Mouse (Mus musculus): ENCODE measurements around the gene Eif4e2. TPM values are rescaled to one million over a fixed set of nuclear protein-coding genes. Genes with fewer than 3 reads are reported as not detected.

The Eif4e2 gene
- polyA plus RNA-seq, 1 experiment from 2014 or later, result 68.7 TPM

- Histone ChIP-seq H3K4me3 (ENCODE audit: low read depth, low read length) (no peak overlapping the region), H3K9me3 (ENCODE audit: control insufficient read depth, low read length) (no peaks in the 10 kb centered on the region), H3K27me3 (ENCODE audit: control insufficient read depth, insufficient read depth, low read length) (no peaks in the 10 kb centered on the region), H3K9ac (replicated peaks; ENCODE audit: low read depth, low read length) (no peak overlapping the region), H3K4me2 (ENCODE audit: low read depth, low read length) (no peak overlapping the region), H3K27ac (ENCODE audit: low read depth, low read length) (no peak overlapping the region), H3K4me1 (ENCODE audit: control insufficient read depth, insufficient read depth, low read length) (no peaks in the 10 kb centered on the region), H3K36me3 (ENCODE audit: control insufficient read depth, insufficient read depth, low read length) (no peaks in the 10 kb centered on the region)
- ATAC-seq (ENCODE audit: low read depth), result no peak
- 52% methylated on average over 1 of the region's 1 CpGs for WGBS
These were observed 31.7 kb downstream of the Eif4e2 start for GRCm38 (mm10) chr1:87245430-87245829.

GRCm38 (mm10) chr1:87245929-87246815 lies 32.5 kb downstream of the Eif4e2 start:
- H3K9me3 ChIP-seq (ENCODE audit: control insufficient read depth, low read length), result no peaks in the 10 kb centered on the region
- no peaks in the 10 kb centered on the region for H3K27me3 ChIP-seq (ENCODE audit: control insufficient read depth, insufficient read depth, low read length)
- H3K4me1 ChIP-seq (ENCODE audit: control insufficient read depth, insufficient read depth, low read length), result no peaks in the 10 kb centered on the region
- no peak overlapping the region for H3K4me3 ChIP-seq (ENCODE audit: low read depth, low read length)
- 25% methylated on average over 22 of the region's 22 CpGs for WGBS
- H3K4me2 ChIP-seq (ENCODE audit: low read depth, low read length), result peak overlapping the region; percentile 3; the same call in 1 of the 2 replicates
- no peaks in the 10 kb centered on the region for H3K36me3 ChIP-seq (ENCODE audit: control insufficient read depth, insufficient read depth, low read length)
- peak; percentile 93 for ATAC-seq (ENCODE audit: low read depth)
- H3K9ac ChIP-seq (replicated peaks; ENCODE audit: low read depth, low read length), result no peak overlapping the region
- no peak overlapping the region for H3K27ac ChIP-seq (ENCODE audit: low read depth, low read length)

DNA sequence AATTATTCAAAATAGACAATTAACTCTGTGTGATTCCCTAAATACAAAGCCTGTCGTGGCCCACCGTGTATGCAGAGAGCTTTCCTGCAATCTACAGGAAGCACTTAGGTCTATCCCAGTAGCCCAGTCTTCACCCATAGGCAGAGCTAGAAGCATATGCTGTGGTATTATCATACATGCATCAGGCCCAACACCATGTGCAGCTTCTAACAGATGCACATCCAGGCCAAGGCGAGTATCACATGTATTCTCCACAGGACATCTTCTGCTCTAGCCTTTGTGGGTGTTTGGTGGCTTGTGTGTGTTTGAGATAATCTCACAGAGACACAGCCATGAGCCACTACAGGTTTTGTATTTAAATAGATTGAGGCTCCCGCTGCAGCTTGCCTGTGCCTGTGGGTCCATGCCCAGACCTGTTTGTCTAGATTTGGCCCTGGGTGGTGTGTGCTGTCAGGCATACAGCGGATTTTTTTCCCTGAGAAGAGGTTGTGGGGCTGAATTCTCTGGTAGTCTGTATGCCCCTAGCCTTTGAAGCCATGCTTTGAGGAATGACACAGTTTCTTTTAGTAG lies 38.4 kb downstream of the Eif4e2 start:
- no peak overlapping the region for H3K4me2 ChIP-seq (ENCODE audit: low read depth, low read length)
- H3K4me1 ChIP-seq (ENCODE audit: control insufficient read depth, insufficient read depth, low read length), result no peaks in the 10 kb centered on the region
- no peak for ATAC-seq (ENCODE audit: low read depth)
- H3K9me3 ChIP-seq (ENCODE audit: control insufficient read depth, low read length), result no peaks in the 10 kb centered on the region
- no peak overlapping the region for H3K27ac ChIP-seq (ENCODE audit: low read depth, low read length)
- H3K4me3 ChIP-seq (ENCODE audit: low read depth, low read length), result no peak overlapping the region
- no peaks in the 10 kb centered on the region for H3K27me3 ChIP-seq (ENCODE audit: control insufficient read depth, insufficient read depth, low read length)
- H3K36me3 ChIP-seq (ENCODE audit: control insufficient read depth, insufficient read depth, low read length), result no peaks in the 10 kb centered on the region
- no peak overlapping the region for H3K9ac ChIP-seq (replicated peaks; ENCODE audit: low read depth, low read length)
- WGBS, result 59% methylated on average over 5 of the region's 5 CpGs

- ATAC-seq (ENCODE audit: low read depth), result no peak
- H3K4me2 ChIP-seq (ENCODE audit: low read depth, low read length), result no peak overlapping the region
- WGBS, result 54% methylated on average over 4 of the region's 4 CpGs
- no peak overlapping the region for H3K27ac ChIP-seq (ENCODE audit: low read depth, low read length)
- no peaks in the 10 kb centered on the region for H3K9me3 ChIP-seq (ENCODE audit: control insufficient read depth, low read length)
- no peaks in the 10 kb centered on the region for H3K4me1 ChIP-seq (ENCODE audit: control insufficient read depth, insufficient read depth, low read length)
- no peaks in the 10 kb centered on the region for H3K36me3 ChIP-seq (ENCODE audit: control insufficient read depth, insufficient read depth, low read length)
- no peak overlapping the region for H3K9ac ChIP-seq (replicated peaks; ENCODE audit: low read depth, low read length)
- H3K27me3 ChIP-seq (ENCODE audit: control insufficient read depth, insufficient read depth, low read length), result no peaks in the 10 kb centered on the region
- no peak overlapping the region for H3K4me3 ChIP-seq (ENCODE audit: low read depth, low read length)
These were observed 41.5 kb downstream of the Eif4e2 start for GRCm38 (mm10) chr1:87255173-87255572.

- no peaks in the 10 kb centered on the region; the same call in 1 of the 2 replicates for H3K27me3 ChIP-seq (ENCODE audit: control insufficient read depth, insufficient read depth, low read length)
- H3K36me3 ChIP-seq (ENCODE audit: control insufficient read depth, insufficient read depth, low read length), result no peaks in the 10 kb centered on the region
- H3K9me3 ChIP-seq (ENCODE audit: control insufficient read depth, low read length), result no peaks in the 10 kb centered on the region
- WGBS, result 7% methylated on average over 11 of the region's 11 CpGs
- H3K4me3 ChIP-seq (ENCODE audit: low read depth, low read length), result no peak overlapping the region
- ATAC-seq (ENCODE audit: low read depth), result no peak
- H3K4me2 ChIP-seq (ENCODE audit: low read depth, low read length), result no peak overlapping the region
- no peaks in the 10 kb centered on the region for H3K4me1 ChIP-seq (ENCODE audit: control insufficient read depth, insufficient read depth, low read length)
- H3K27ac ChIP-seq (ENCODE audit: low read depth, low read length), result no peak overlapping the region
- no peak overlapping the region for H3K9ac ChIP-seq (replicated peaks; ENCODE audit: low read depth, low read length)
These were observed 44.0 kb downstream of the Eif4e2 start for GRCm38 (mm10) chr1:87257691-87258090.

DNA sequence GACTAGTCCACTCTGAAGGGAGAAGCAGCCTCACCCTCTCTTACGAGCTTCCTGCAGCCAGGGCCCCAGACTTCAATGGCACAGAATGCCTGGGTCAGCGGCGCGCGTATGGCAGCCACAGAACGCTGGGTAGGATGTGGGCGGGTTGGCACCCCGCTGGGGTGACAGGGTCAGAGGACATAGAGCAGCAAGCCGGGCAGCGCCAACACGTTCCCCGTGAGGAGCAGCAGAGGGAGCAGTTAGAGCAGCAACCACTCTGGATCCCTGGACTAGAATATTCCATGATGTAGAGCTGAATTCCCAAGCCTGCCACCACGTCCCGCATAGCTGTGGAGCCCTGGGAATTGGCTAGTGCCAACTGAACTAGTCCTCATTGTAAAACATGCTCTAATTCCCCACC lies 44.8 kb downstream of the Eif4e2 start:
- no peaks in the 10 kb centered on the region for H3K9me3 ChIP-seq (ENCODE audit: control insufficient read depth, low read length)
- no peak overlapping the region for H3K4me3 ChIP-seq (ENCODE audit: low read depth, low read length)
- H3K27ac ChIP-seq (ENCODE audit: low read depth, low read length), result no peak overlapping the region
- H3K9ac ChIP-seq (replicated peaks; ENCODE audit: low read depth, low read length), result no peak overlapping the region
- no peaks in the 10 kb centered on the region for H3K36me3 ChIP-seq (ENCODE audit: control insufficient read depth, insufficient read depth, low read length)
- ATAC-seq (ENCODE audit: low read depth), result no peak
- no peak overlapping the region for H3K4me2 ChIP-seq (ENCODE audit: low read depth, low read length)
- H3K27me3 ChIP-seq (ENCODE audit: control insufficient read depth, insufficient read depth, low read length), result peaks cover 3% of the 10 kb centered on the region; the same call in 1 of the 2 replicates
- WGBS, result 11% methylated on average over 14 of the region's 14 CpGs
- H3K4me1 ChIP-seq (ENCODE audit: control insufficient read depth, insufficient read depth, low read length), result no peaks in the 10 kb centered on the region

DNA sequence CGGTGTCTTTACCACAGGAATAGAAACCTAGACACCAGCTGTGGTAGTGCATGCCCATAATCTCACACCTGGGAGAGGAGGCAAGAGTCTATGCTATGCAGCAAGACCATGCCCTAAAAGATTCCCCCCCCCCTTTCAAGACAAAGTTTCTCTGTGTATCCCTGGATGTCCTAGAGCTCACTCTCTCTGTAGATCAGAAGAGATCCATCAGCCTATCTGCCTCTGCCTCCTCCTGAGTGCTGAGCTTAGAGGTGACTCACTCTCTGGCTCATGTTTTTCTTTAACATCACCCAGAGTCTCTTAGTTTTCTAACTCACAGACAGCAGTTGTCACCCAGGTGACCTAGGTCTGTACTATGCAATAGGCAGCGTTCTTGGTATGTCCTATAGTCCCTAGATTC lies 45.6 kb downstream of the Eif4e2 start:
- no peak for ATAC-seq (ENCODE audit: low read depth)
- Histone ChIP-seq H3K4me1 (ENCODE audit: control insufficient read depth, insufficient read depth, low read length) (peaks cover 5% of the 10 kb centered on the region; the same call in 1 of the 2 replicates), H3K4me2 (ENCODE audit: low read depth, low read length) (no peak overlapping the region), H3K27me3 (ENCODE audit: control insufficient read depth, insufficient read depth, low read length) (peaks cover 11% of the 10 kb centered on the region), H3K27ac (ENCODE audit: low read depth, low read length) (no peak overlapping the region), H3K36me3 (ENCODE audit: control insufficient read depth, insufficient read depth, low read length) (no peaks in the 10 kb centered on the region), H3K9me3 (ENCODE audit: control insufficient read depth, low read length) (no peaks in the 10 kb centered on the region), H3K9ac (replicated peaks; ENCODE audit: low read depth, low read length) (no peak overlapping the region), H3K4me3 (ENCODE audit: low read depth, low read length) (no peak overlapping the region)
- WGBS, result 92% methylated on average over 2 of the region's 2 CpGs

DNA sequence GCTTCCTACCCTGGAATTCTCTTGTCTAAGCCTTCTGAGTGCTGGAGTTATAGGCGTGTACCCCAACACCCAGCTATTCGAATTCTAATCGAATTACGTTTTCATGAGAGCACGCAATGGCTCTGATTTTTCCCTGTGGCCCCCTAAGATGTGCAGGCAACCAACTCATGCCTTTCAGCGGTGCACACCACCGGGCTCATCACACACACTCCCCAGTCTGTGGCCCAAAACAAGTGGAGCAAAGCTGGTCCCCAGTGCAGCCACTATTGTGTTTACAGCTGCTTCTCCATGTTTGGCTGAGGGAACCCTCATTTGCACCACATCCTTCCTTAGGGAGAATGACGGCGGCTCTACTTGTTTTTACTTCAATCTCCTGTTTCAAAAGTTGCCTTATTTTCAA lies 49.5 kb downstream of the Eif4e2 start:
- H3K27me3 ChIP-seq (ENCODE audit: control insufficient read depth, insufficient read depth, low read length), result peaks cover 23% of the 10 kb centered on the region
- WGBS, result 2% methylated on average over 9 of the region's 9 CpGs
- no peak overlapping the region for H3K27ac ChIP-seq (ENCODE audit: low read depth, low read length)
- H3K4me1 ChIP-seq (ENCODE audit: control insufficient read depth, insufficient read depth, low read length), result peaks cover 11% of the 10 kb centered on the region
- peak overlapping the region; percentile 98; the same call in 1 of the 2 replicates for H3K4me2 ChIP-seq (ENCODE audit: low read depth, low read length)
- no peak overlapping the region for H3K9ac ChIP-seq (replicated peaks; ENCODE audit: low read depth, low read length)
- no peak overlapping the region for H3K4me3 ChIP-seq (ENCODE audit: low read depth, low read length)
- ATAC-seq (ENCODE audit: low read depth), result no peak
- H3K36me3 ChIP-seq (ENCODE audit: control insufficient read depth, insufficient read depth, low read length), result no peaks in the 10 kb centered on the region
- no peaks in the 10 kb centered on the region for H3K9me3 ChIP-seq (ENCODE audit: control insufficient read depth, low read length)

DNA sequence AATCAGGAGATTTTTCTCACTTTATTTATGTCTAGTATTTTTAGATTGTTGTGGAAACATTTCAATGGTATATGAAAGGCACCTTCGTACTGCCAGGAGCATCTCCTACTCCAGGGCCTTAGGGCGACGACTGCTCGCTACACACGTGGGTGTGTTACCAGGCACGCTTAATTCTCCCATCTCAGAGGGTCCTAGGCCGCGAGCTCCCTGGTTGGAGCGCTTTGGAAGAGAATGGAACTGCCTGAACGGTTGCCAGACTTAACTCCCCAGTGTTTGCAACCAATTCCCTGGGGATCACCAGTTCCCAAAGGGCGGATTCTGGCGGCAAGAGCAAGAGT lies 50.1 kb downstream of the Eif4e2 start:
- WGBS, result 2% methylated on average over 12 of the region's 12 CpGs
- Histone ChIP-seq H3K9me3 (ENCODE audit: control insufficient read depth, low read length) (no peaks in the 10 kb centered on the region), H3K9ac (replicated peaks; ENCODE audit: low read depth, low read length) (peak overlapping the region; percentile 54; the same call in 1 of the 2 replicates), H3K4me1 (ENCODE audit: control insufficient read depth, insufficient read depth, low read length) (peaks cover 11% of the 10 kb centered on the region), H3K4me3 (ENCODE audit: low read depth, low read length) (peak overlapping the region; percentile 41), H3K36me3 (ENCODE audit: control insufficient read depth, insufficient read depth, low read length) (no peaks in the 10 kb centered on the region), H3K4me2 (ENCODE audit: low read depth, low read length) (peak overlapping the region; percentile 98), H3K27ac (ENCODE audit: low read depth, low read length) (no peak overlapping the region), H3K27me3 (ENCODE audit: control insufficient read depth, insufficient read depth, low read length) (peaks cover 23% of the 10 kb centered on the region)
- ATAC-seq (ENCODE audit: low read depth), result no peak

Measured in neural tube, embryonic 14.5 days (tissue).